Mouse (Mus musculus) embryo, embryonic 10 days (tissue): ENCODE measurements at regions not wholly inside any gene's neighbourhood (a gene's known extent, or its start where the extent isn't known, plus 50 kb on each side); places are given as distances from the start of the nearest gene placed in this dataset.

Source experiments
- DNase-seq: peaks from one replicate; pipeline ENCODE4 v3.0.0-alpha.2; 2015; ENCODE audit warnings: low spot score

- peak; percentile 38 for DNase-seq
Observed at GRCm38 (mm10) chr13:59916166-59917044, 93.5 kb upstream of the Tut7 start.

- no peak for DNase-seq
Observed at GRCm38 (mm10) chr13:59915734-59916133, 92.8 kb upstream of the Tut7 start.

GRCm38 (mm10) chr13:59910179-59911071 lies 87.5 kb upstream of the Tut7 start:
- peak; percentile 27 for DNase-seq

GRCm38 (mm10) chr13:59909400-59909799 lies 86.5 kb upstream of the Tut7 start:
- DNase-seq, result no peak

GRCm38 (mm10) chr13:59908786-59909185 lies 85.8 kb upstream of the Tut7 start:
- no peak for DNase-seq

GRCm38 (mm10) chr13:59905488-59905887 lies 82.5 kb upstream of the Tut7 start:
- DNase-seq, result no peak

GRCm38 (mm10) chr13:59904415-59904814 lies 81.5 kb upstream of the Tut7 start:
- no peak for DNase-seq

- no peak for DNase-seq
Observed at GRCm38 (mm10) chr13:59899521-59899920, 76.6 kb upstream of the Tut7 start.

- no peak for DNase-seq
Observed at GRCm38 (mm10) chr13:59895754-59896153, 72.8 kb upstream of the Tut7 start.

GRCm38 (mm10) chr13:59894094-59894493 lies 71.1 kb upstream of the Tut7 start:
- no peak for DNase-seq

- peak; percentile 51 for DNase-seq
Observed at GRCm38 (mm10) chr13:59892961-59893360, 70.0 kb upstream of the Tut7 start.

GRCm38 (mm10) chr13:59892340-59892739 lies 69.4 kb upstream of the Tut7 start:
- DNase-seq, result peak; percentile 42

- DNase-seq, result no peak
Observed at GRCm38 (mm10) chr13:59891737-59892136, 68.8 kb upstream of the Tut7 start.

- DNase-seq, result peak; percentile 92
Observed at GRCm38 (mm10) chr13:59889468-59890117, 66.6 kb upstream of the Tut7 start.

GRCm38 (mm10) chr13:59888038-59889016 lies 65.4 kb upstream of the Tut7 start:
- DNase-seq, result peak; percentile 66

GRCm38 (mm10) chr13:59887306-59887705 lies 64.4 kb upstream of the Tut7 start:
- DNase-seq, result no peak

- no peak for DNase-seq
Observed at GRCm38 (mm10) chr13:59886572-59886971, 63.6 kb upstream of the Tut7 start.

- DNase-seq, result peak; percentile 27
Observed at GRCm38 (mm10) chr13:59881989-59882784, 59.2 kb upstream of the Tut7 start.

- no peak for DNase-seq
Observed at GRCm38 (mm10) chr13:59880055-59880454, 57.1 kb upstream of the Tut7 start.

GRCm38 (mm10) chr13:59875637-59876036 lies 52.7 kb upstream of the Tut7 start:
- DNase-seq, result no peak
